Mouse (Mus musculus): Measurements from ENCODE around the gene Elf4. TPM values are rescaled to one million over a fixed set of nuclear protein-coding genes. Genes with fewer than 3 reads are reported as not detected.
A peak's percentile ranks its signal among the peaks of the same experiment; 100 is the strongest.
"Not testable (repeated sequence)": the region's sequence is repeated elsewhere in the genome, so short reads cannot be mapped to it uniquely, and the experiment has no call there.

Elf4 gene
- polyA plus RNA-seq, 1 experiment from 2014 or later = 6.3 TPM

GRCm38 (mm10) chrX:48455018-48455417 is 7.9 kb downstream of the Elf4 start:
- WGBS = 36% methylated on average over 9 of the region's 9 CpGs
- Histone ChIP-seq H3K4me2 (peak overlapping the region; percentile 60), H3K9ac (no peak overlapping the region), H3K27ac (no peak overlapping the region), H3K36me3 (no peaks in the 10 kb centered on the region), H3K9me3 (replicated peaks) (no peaks in the 10 kb centered on the region), H3K4me3 (replicated peaks) (no peak overlapping the region), H3K27me3 (peaks cover 4% of the 10 kb centered on the region; the same call in 1 of the 2 replicates), H3K4me1 (peaks cover 14% of the 10 kb centered on the region)
- ATAC-seq (replicated peaks; ENCODE audit: low FRiP score) = no peak

GRCm38 (mm10) chrX:48454495-48454878 is 8.4 kb downstream of the Elf4 start:
- H3K27ac ChIP-seq = no peak overlapping the region
- WGBS = 29% methylated on average over 19 of the region's 21 CpGs
- peak; percentile 59 for ATAC-seq (replicated peaks; ENCODE audit: low FRiP score)
- peaks cover 20% of the 10 kb centered on the region for H3K4me1 ChIP-seq
- no peaks in the 10 kb centered on the region for H3K9me3 ChIP-seq (replicated peaks)
- H3K27me3 ChIP-seq = peaks cover 4% of the 10 kb centered on the region; the same call in 1 of the 2 replicates
- no peaks in the 10 kb centered on the region for H3K36me3 ChIP-seq
- peak overlapping the region; percentile 60 for H3K4me2 ChIP-seq
- H3K9ac ChIP-seq = peak overlapping the region; percentile 31; the same call in 1 of the 2 replicates
- H3K4me3 ChIP-seq (replicated peaks) = peak overlapping the region; percentile 55

- H3K27me3 ChIP-seq = peaks cover 4% of the 10 kb centered on the region; the same call in 1 of the 2 replicates
- WGBS = 26% methylated on average over 59 of the region's 91 CpGs
- peak overlapping the region; percentile 55 for H3K4me3 ChIP-seq (replicated peaks)
- H3K9ac ChIP-seq = peak overlapping the region; percentile 50
- peak; percentile 88 for ATAC-seq (replicated peaks; ENCODE audit: low FRiP score)
- H3K27ac ChIP-seq = peak overlapping the region; percentile 37
- H3K4me2 ChIP-seq = peak overlapping the region; percentile 60
- no peaks in the 10 kb centered on the region for H3K9me3 ChIP-seq (replicated peaks)
- peaks cover 22% of the 10 kb centered on the region for H3K4me1 ChIP-seq
- no peaks in the 10 kb centered on the region for H3K36me3 ChIP-seq
Measured at GRCm38 (mm10) chrX:48453736-48454494, 9.0 kb downstream of the Elf4 start.

GRCm38 (mm10) chrX:48452931-48453673 is 9.8 kb downstream of the Elf4 start:
- peak overlapping the region; percentile 55 for H3K4me3 ChIP-seq (replicated peaks)
- peak overlapping the region; percentile 60 for H3K4me2 ChIP-seq
- WGBS = 17% methylated on average over 65 of the region's 71 CpGs
- peaks cover 22% of the 10 kb centered on the region for H3K4me1 ChIP-seq
- H3K9ac ChIP-seq = peak overlapping the region; percentile 50
- H3K27ac ChIP-seq = peak overlapping the region; percentile 37; the same call in 1 of the 2 replicates
- peaks cover 4% of the 10 kb centered on the region; the same call in 1 of the 2 replicates for H3K27me3 ChIP-seq
- peak; percentile 33 for ATAC-seq (replicated peaks; ENCODE audit: low FRiP score)
- H3K36me3 ChIP-seq = no peaks in the 10 kb centered on the region
- no peaks in the 10 kb centered on the region for H3K9me3 ChIP-seq (replicated peaks)

GRCm38 (mm10) chrX:48452231-48452890 is 10.6 kb downstream of the Elf4 start:
- Histone ChIP-seq H3K36me3 (no peaks in the 10 kb centered on the region), H3K27ac (0 out of 2 replicates have a peak overlapping the region, but pooled peaks have one; percentile 27), H3K9me3 (replicated peaks) (no peaks in the 10 kb centered on the region), H3K4me3 (replicated peaks) (peak overlapping the region; percentile 55), H3K27me3 (peaks cover 4% of the 10 kb centered on the region; the same call in 1 of the 2 replicates), H3K9ac (0 out of 2 replicates have a peak overlapping the region, but pooled peaks have one; percentile 50), H3K4me1 (peaks cover 22% of the 10 kb centered on the region), H3K4me2 (peak overlapping the region; percentile 60)
- WGBS = 28% methylated on average over 9 of the region's 9 CpGs
- ATAC-seq (replicated peaks; ENCODE audit: low FRiP score) = no peak

- H3K9ac ChIP-seq = no peak overlapping the region
- WGBS = 39% methylated on average over 10 of the region's 10 CpGs
- peaks cover 22% of the 10 kb centered on the region for H3K4me1 ChIP-seq
- no peaks in the 10 kb centered on the region for H3K36me3 ChIP-seq
- ATAC-seq (replicated peaks; ENCODE audit: low FRiP score) = no peak
- H3K4me2 ChIP-seq = no peak overlapping the region
- no peak overlapping the region for H3K4me3 ChIP-seq (replicated peaks)
- peaks cover 4% of the 10 kb centered on the region; the same call in 1 of the 2 replicates for H3K27me3 ChIP-seq
- no peak overlapping the region for H3K27ac ChIP-seq
- H3K9me3 ChIP-seq (replicated peaks) = no peaks in the 10 kb centered on the region
Measured at GRCm38 (mm10) chrX:48449646-48450045, 13.3 kb downstream of the Elf4 start.

GRCm38 (mm10) chrX:48444677-48445076 is 18.3 kb downstream of the Elf4 start:
- Histone ChIP-seq H3K4me1 (peaks cover 4% of the 10 kb centered on the region; the same call in 1 of the 2 replicates), H3K27ac (no peak overlapping the region), H3K27me3 (no peaks in the 10 kb centered on the region), H3K4me3 (replicated peaks) (no peak overlapping the region), H3K4me2 (no peak overlapping the region), H3K36me3 (no peaks in the 10 kb centered on the region), H3K9me3 (replicated peaks) (no peaks in the 10 kb centered on the region), H3K9ac (no peak overlapping the region)
- WGBS = 91% methylated on average over 4 of the region's 4 CpGs
- no peak for ATAC-seq (replicated peaks; ENCODE audit: low FRiP score)

GRCm38 (mm10) chrX:48441954-48442353 is 21.0 kb downstream of the Elf4 start:
- no peak overlapping the region for H3K27ac ChIP-seq
- H3K4me2 ChIP-seq = no peak overlapping the region
- no peaks in the 10 kb centered on the region for H3K9me3 ChIP-seq (replicated peaks)
- 76% methylated on average over 7 of the region's 7 CpGs for WGBS
- peaks cover 10% of the 10 kb centered on the region; the same call in 1 of the 2 replicates for H3K4me1 ChIP-seq
- H3K4me3 ChIP-seq (replicated peaks) = no peak overlapping the region
- no peak for ATAC-seq (replicated peaks; ENCODE audit: low FRiP score)
- H3K9ac ChIP-seq = no peak overlapping the region
- H3K36me3 ChIP-seq = no peaks in the 10 kb centered on the region
- no peaks in the 10 kb centered on the region for H3K27me3 ChIP-seq

- no peaks in the 10 kb centered on the region for H3K9me3 ChIP-seq (replicated peaks)
- no peaks in the 10 kb centered on the region for H3K36me3 ChIP-seq
- H3K4me1 ChIP-seq = peaks cover 10% of the 10 kb centered on the region; the same call in 1 of the 2 replicates
- WGBS = 86% methylated on average over 6 of the region's 6 CpGs
- no peak overlapping the region for H3K9ac ChIP-seq
- no peaks in the 10 kb centered on the region for H3K27me3 ChIP-seq
- no peak overlapping the region for H3K4me2 ChIP-seq
- ATAC-seq (replicated peaks; ENCODE audit: low FRiP score) = no peak
- no peak overlapping the region for H3K27ac ChIP-seq
- H3K4me3 ChIP-seq (replicated peaks) = no peak overlapping the region
Measured at GRCm38 (mm10) chrX:48441548-48441947, 21.4 kb downstream of the Elf4 start.

- H3K36me3 ChIP-seq = no peaks in the 10 kb centered on the region
- H3K4me3 ChIP-seq (replicated peaks) = no peak overlapping the region
- no peaks in the 10 kb centered on the region for H3K27me3 ChIP-seq
- peaks cover 10% of the 10 kb centered on the region; the same call in 1 of the 2 replicates for H3K4me1 ChIP-seq
- H3K9me3 ChIP-seq (replicated peaks) = no peaks in the 10 kb centered on the region
- no peak overlapping the region for H3K27ac ChIP-seq
- no peak overlapping the region for H3K4me2 ChIP-seq
- WGBS = 50% methylated on average over 4 of the region's 4 CpGs
- peak; percentile 29; the same call in 1 of the 2 replicates for ATAC-seq (replicated peaks; ENCODE audit: low FRiP score)
- no peak overlapping the region for H3K9ac ChIP-seq
Measured at GRCm38 (mm10) chrX:48439036-48439435, 23.9 kb downstream of the Elf4 start.

- H3K4me1 ChIP-seq = peaks cover 24% of the 10 kb centered on the region
- not testable (repeated sequence) for H3K4me2 ChIP-seq; H3K27ac ChIP-seq; ATAC-seq (replicated peaks; ENCODE audit: low FRiP score); H3K36me3 ChIP-seq; H3K4me3 ChIP-seq (replicated peaks); H3K9me3 ChIP-seq (replicated peaks); H3K9ac ChIP-seq; H3K27me3 ChIP-seq
- WGBS = 88% methylated on average over 6 of the region's 7 CpGs
Measured at GRCm38 (mm10) chrX:48436082-48436481, 26.9 kb downstream of the Elf4 start.
